Mouse (Mus musculus) thymus, adult 18-20 months (tissue): ENCODE data around the gene Tmem176b.

Source experiments
- DNase-seq, 2 experiments: peaks; one replicate each; pipeline ENCODE4 v3.0.0; 2022; ENCODE audit warnings: mixed read lengths in 2 of 2

Gene Tmem176b

GRCm38 (mm10) chr6:48785189-48785588 is 56.1 kb downstream of the Tmem176b start:
- DNase-seq = no peak

- no peak for DNase-seq
Measured at GRCm38 (mm10) chr6:48784406-48784805, 56.9 kb downstream of the Tmem176b start.
